Mouse (Mus musculus) embryonic stem cell, embryonic (primary cell): ENCODE data around the gene Tfap2d.

Experiments used
- CTCF ChIA-PET, 4 experiments: fragments of 300-600 bp in 2 of 4; fragments of 350-600 bp in 2 of 4; sonication (Branson Sonifier 250); formaldehyde crosslinking; loops; one replicate each; lab custom pipeline; 2022; ENCODE audit warnings: inconsistent platforms in 2 of 4; lab: Charles Lee
- POLR2A ChIA-PET, 4 experiments: fragments of 300-600 bp in 2 of 4; fragments of 350-600 bp in 2 of 4; sonication (Branson Sonifier 250); formaldehyde crosslinking; loops; one replicate each; lab custom pipeline; 2022; ENCODE audit warnings: antibody characterized with exemption in 4 of 4, inconsistent platforms in 1 of 4; lab: Charles Lee

Gene Tfap2d

GRCm38 (mm10) chr1:19208641-19209358 lies 106.0 kb downstream of the Tfap2d start, which contains the start of gene Tfap2b:
Gene Tfap2b (plus strand): TSS chr1:19208914.
- CTCF ChIA-PET: interaction anchor here in 2 of 4 experiments (0.6 to 2.3 kb wide), 2 partner anchors 26 to 305 kb away, joined by 4 to 8 read pairs; no protein-coding TSS in a partner anchor
- POLR2A ChIA-PET: no interaction called here

GRCm38 (mm10) chr1:19209359-19209745 lies 106.5 kb downstream of the Tfap2d start:
- ChIA-PET CTCF (interaction anchor here in 3 of 4 experiments (0.5 to 2.3 kb wide), 5 partner anchors 11 to 1243 kb away, joined by 3 to 8 read pairs (median 4); no protein-coding TSS in a partner anchor), POLR2A (interaction anchor here in 3 of 4 experiments (0.6 to 1.0 kb wide), 3 partner anchors 25 to 1830 kb away, joined by 3 to 7 read pairs (median 3); no protein-coding TSS in a partner anchor)

- ChIA-PET CTCF (interaction anchor here (0.5 to 2.3 kb wide), 6 partner anchors 10 to 1243 kb away, joined by 3 to 12 read pairs (median 4); no protein-coding TSS in a partner anchor), POLR2A (interaction anchor here in 3 of 4 experiments (0.6 to 1.4 kb wide), 5 partner anchors 14 to 1830 kb away, joined by 3 to 7 read pairs (median 3); no protein-coding TSS in a partner anchor)
These were observed 107.0 kb downstream of the Tfap2d start for GRCm38 (mm10) chr1:19209776-19210175.

- ChIA-PET CTCF (interaction anchor here in 3 of 4 experiments (0.6 to 2.3 kb wide), 5 partner anchors 13 to 1242 kb away, joined by 3 to 12 read pairs (median 6); no protein-coding TSS in a partner anchor), POLR2A (interaction anchor here in 3 of 4 experiments (0.6 to 1.4 kb wide), 6 partner anchors 13 to 1829 kb away, joined by 3 to 7 read pairs (median 4); no protein-coding TSS in a partner anchor)
These were observed 107.6 kb downstream of the Tfap2d start for GRCm38 (mm10) chr1:19210215-19211032.

GRCm38 (mm10) chr1:19211033-19211405 lies 108.2 kb downstream of the Tfap2d start:
- CTCF ChIA-PET: interaction anchor here in 1 of 4 experiments (2.3 kb wide), 1 partner anchor 24 kb away, joined by 8 read pairs; no protein-coding TSS in a partner anchor
- POLR2A ChIA-PET: interaction anchor here in 1 of 4 experiments (0.7 to 1.4 kb wide), 2 partner anchors 13 to 639 kb away, joined by 4 to 5 read pairs; no protein-coding TSS in a partner anchor

- CTCF ChIA-PET: no interaction called here
- POLR2A ChIA-PET: interaction anchor here in 1 of 4 experiments (0.7 kb wide), 2 partner anchors 19 to 721 kb away, joined by 3 to 5 read pairs; no protein-coding TSS in a partner anchor
These were observed 108.8 kb downstream of the Tfap2d start for GRCm38 (mm10) chr1:19211546-19212154.

GRCm38 (mm10) chr1:19212691-19213090 lies 109.9 kb downstream of the Tfap2d start:
- CTCF ChIA-PET: no interaction called here
- POLR2A ChIA-PET: no interaction called here

- ChIA-PET CTCF (no interaction called here), POLR2A (interaction anchor here in 1 of 4 experiments (0.5 to 0.6 kb wide), 2 partner anchors 100 to 1199 kb away, joined by 3 to 4 read pairs; no protein-coding TSS in a partner anchor)
These were observed 110.3 kb downstream of the Tfap2d start for GRCm38 (mm10) chr1:19213171-19213570.

GRCm38 (mm10) chr1:19213851-19214395 lies 111.1 kb downstream of the Tfap2d start:
- POLR2A ChIA-PET: interaction anchor here in 1 of 4 experiments (0.5 to 0.6 kb wide), 2 partner anchors 101 to 1198 kb away, joined by 3 to 4 read pairs; no protein-coding TSS in a partner anchor
- CTCF ChIA-PET: no interaction called here
